Mouse (Mus musculus) stomach, adult 2 months (tissue): ENCODE data around the gene Zfp72. TPM values are rescaled to one million over a fixed set of nuclear protein-coding genes. Genes with fewer than 3 reads are reported as not detected.

Source experiments
- polyA plus RNA-seq: library from polyadenylated mRNA; depleted of rRNA; stranded (reverse); fragments of >200 nt; gene quantifications from 2 replicates; pipeline ENCODE4 v1.2.3, GENCODE M21; 2012; rRNA removed

Zfp72 gene
- 0.02 TPM in 2 replicates for polyA plus RNA-seq

DNA sequence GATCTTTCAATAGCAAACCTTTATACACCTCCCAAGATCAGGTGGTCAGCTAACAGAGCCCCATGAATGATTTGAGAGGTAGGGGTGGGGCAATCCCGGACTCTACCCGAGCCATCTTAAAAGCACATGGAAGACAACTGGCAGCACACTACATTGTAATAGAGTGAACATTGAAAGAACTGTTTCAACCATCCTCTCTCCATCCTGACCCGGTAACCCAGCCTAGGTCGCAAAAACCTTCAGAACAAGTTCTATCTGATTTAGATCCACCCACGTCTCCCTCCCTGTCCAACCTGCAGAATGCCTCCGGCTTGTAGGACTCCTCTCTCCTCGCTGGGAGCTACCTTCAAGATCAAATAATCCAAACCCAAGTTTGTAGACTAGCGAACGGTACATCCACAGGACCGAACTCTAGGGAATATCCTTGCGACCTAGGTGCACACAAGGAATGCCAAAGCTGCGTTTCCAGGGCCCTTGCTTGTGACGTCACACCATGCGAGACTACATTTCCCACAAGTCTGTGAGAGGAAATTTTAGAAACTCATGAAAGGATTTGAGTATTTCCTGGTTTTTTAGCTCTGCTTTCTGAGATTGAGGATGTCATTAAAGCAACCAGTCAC lies at the start of gene Zfp72:
TSS of gene Zfp72 (minus strand) at position 466 of the 620 bp plus-strand sequence.

DNA sequence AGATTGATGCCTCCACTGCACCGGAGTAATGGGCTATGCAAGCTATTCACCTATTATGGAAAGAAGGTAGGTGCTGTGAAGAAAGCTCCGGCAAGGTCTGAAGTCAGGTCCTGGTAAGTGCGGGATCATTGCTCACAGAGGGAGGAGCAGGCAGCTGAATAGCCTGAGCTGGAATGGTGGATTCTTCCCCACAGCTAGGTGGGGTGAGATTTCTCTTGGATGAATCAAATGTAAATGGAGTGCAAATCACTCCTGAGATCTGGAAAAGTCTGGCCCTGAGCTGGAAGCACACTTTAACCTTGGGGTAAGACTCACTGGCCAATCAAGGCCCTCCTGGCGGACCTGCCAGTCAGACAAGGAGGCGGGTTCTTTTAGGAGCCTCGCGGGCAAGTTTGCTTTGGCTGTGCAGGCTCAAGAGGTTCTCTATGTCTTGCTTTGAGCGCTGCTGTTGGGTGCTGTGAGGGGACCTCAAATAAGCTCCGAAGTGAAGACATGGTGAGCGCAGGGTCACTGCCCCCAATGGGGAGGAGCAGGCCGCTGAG lies 8.7 kb upstream of the Zfp72 start, which contains the start of gene Ftl1-ps1:
TSS of gene Ftl1-ps1 (plus strand) at position 397 of the 542 bp plus-strand sequence.

DNA sequence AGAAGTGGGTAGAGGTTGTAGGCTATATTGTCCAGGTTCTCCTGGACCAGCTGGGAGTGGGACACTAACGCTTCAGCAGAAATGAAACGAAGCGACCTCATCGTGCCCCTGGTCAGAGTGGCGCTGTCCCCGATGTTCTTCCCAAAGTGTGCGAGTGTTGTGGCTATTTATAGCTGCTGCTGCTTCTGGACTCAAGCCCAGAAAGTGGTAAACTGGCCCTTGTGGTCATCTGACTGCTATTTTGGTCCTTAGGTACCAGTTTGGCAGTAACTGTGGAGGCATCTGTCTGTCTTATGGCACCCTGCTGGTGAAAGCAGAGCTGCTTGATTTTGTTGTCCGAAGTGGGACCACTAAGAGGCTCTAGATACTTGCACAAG lies 26.8 kb downstream of the Zfp72 start, which contains the start of gene Lrrc14b:
TSS of gene Lrrc14b (minus strand) at position 147 of the 377 bp plus-strand sequence.

GRCm38 (mm10) chr13:74349566-74350434 lies 40.8 kb downstream of the Zfp72 start, which contains the start of the genes Sdha and Ccdc127:
Gene Sdha (minus strand): TSS chr13:74350280.
Gene Ccdc127 (plus strand): TSS chr13:74350309.

Other genes starting within 250 kb of the Zfp72 start
- gene Exoc3, start 182.1 kb downstream of the Zfp72 start, polyA plus RNA-seq = 16.4 and 17.6 TPM in 2 replicates
- gene Ahrr, start 98.5 kb downstream of the Zfp72 start, polyA plus RNA-seq = 0.30 and 0.47 TPM in 2 replicates
- 27.3 and 29.7 TPM in 2 replicates for gene Pdcd6, start 73.3 kb downstream of the Zfp72 start, polyA plus RNA-seq
- gene Sdha, start 40.6 kb downstream of the Zfp72 start, polyA plus RNA-seq = 26.8 and 28.1 TPM in 2 replicates
- 0.48 and 0.70 TPM in 2 replicates for gene Ccdc127, start 40.5 kb downstream of the Zfp72 start, polyA plus RNA-seq
- 0.57 and 0.65 TPM in 2 replicates for gene Lrrc14b, start 26.8 kb downstream of the Zfp72 start, polyA plus RNA-seq
- gene Ftl1-ps1, start 8.9 kb upstream of the Zfp72 start, polyA plus RNA-seq = 13.1 and 19.6 TPM in 2 replicates
- 0.25 TPM in 1 of 2 replicates, not detected in the other for gene Zfp825, start 103.2 kb upstream of the Zfp72 start, polyA plus RNA-seq
- gene Erap1, start 248.7 kb upstream of the Zfp72 start, polyA plus RNA-seq = 0.52 and 1.3 TPM in 2 replicates